ENCODE assay signal across 8 mouse cellular contexts in the genomic region with DNA sequence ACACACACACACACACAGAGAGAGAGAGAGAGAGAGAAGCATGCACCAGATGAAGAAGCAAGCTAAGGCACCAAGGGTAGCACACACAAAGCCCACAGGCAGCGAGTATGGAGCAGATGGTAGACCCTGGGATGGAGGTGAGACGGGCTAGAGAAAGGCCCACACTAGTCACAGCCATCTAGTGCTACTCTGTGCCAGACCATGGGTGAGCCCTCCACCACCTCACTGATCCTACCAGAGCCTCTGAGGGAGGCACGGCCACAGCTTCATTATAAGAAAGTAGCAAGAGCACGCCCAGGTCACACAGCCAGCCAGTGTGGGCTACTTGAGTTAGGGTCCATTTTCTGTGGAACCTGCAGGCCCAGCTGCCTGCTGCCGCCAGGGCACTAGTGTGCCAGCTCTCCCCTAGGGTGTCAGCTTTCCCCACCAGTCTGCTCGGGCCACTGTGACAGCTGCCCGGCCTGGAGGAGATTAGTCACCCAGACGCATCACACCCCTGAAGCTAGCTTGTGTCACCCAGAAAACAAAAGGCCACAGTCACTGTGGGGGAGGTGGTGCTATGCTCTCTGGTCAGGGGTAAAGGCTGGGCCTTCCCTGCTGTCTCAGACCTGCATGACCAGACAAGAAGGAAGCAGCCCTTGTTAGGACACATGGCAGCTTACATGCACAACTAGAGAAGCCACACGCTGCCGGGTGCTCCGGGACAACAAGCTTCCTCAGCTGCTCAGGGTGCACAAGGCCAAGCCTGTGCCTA. TPM values are rescaled to one million over a fixed set of nuclear protein-coding genes. Genes with fewer than 3 reads are reported as not detected.
DNase-seq lines count a peak whose midpoint lies in the region; ATAC-seq and TF ChIP-seq lines count a peak whose summit lies in the region.

No protein-coding gene starts in this region.

- TF ChIP-seq CTCF in layer of hippocampus, adult 2 months (conservative IDR thresholded peaks at IDR 0.05), result no peak

- peak overlapping the region; percentile 19 for H3K4me3 ChIP-seq in layer of hippocampus, adult 2 months
- H3K4me3 ChIP-seq in forebrain, embryonic 15.5 days, result no peak overlapping the region
- H3K4me3 ChIP-seq in megakaryocyte, embryonic 14.5 days (replicated peaks), result peak overlapping the region; percentile 93

- no peak for DNase-seq in layer of hippocampus, adult 2 months (ENCODE audit: low spot score in 2 of 2)
- no peak for DNase-seq in layer of hippocampus, postnatal 25 days (ENCODE audit: extremely low spot score in 1 of 2, low spot score in 1 of 2)
- DNase-seq in adrenal gland, postnatal 25 days, result peak; percentile 50
- peak; percentile 43 for DNase-seq in induced T-regulatory cell, adult 2 months (ENCODE audit: low read depth)
- DNase-seq in right cerebral cortex, adult 18-20 months, result no peak
- DNase-seq in kidney, postnatal 25 days, result no peak

- WGBS in forebrain, embryonic 15.5 days, result 57% methylated on average over 11 of the region's 11 CpGs

- no peak overlapping the region for H3K4me2 ChIP-seq in forebrain, embryonic 15.5 days (replicated peaks)

- peak overlapping the region; percentile 93 for H3K27ac ChIP-seq in layer of hippocampus, adult 2 months
- H3K27ac ChIP-seq in forebrain, embryonic 15.5 days (replicated peaks), result peak overlapping the region; percentile 58

- H3K4me1 ChIP-seq in forebrain, embryonic 15.5 days, result peaks cover 48% of the 10 kb centered on the region
- peaks cover 100% of the 10 kb centered on the region for H3K4me1 ChIP-seq in megakaryocyte, embryonic 14.5 days

- no peaks in the 10 kb centered on the region for H3K27me3 ChIP-seq in forebrain, embryonic 15.5 days
- H3K27me3 ChIP-seq in megakaryocyte, embryonic 14.5 days (replicated peaks), result no peaks in the 10 kb centered on the region

- no peak for ATAC-seq in forebrain, embryonic 15.5 days (replicated peaks)

- H3K36me3 ChIP-seq in forebrain, embryonic 15.5 days, result no peaks in the 10 kb centered on the region
- peaks cover 63% of the 10 kb centered on the region for H3K36me3 ChIP-seq in megakaryocyte, embryonic 14.5 days (replicated peaks; ENCODE audit: low read length)

- H3K9ac ChIP-seq in forebrain, embryonic 15.5 days (replicated peaks), result no peak overlapping the region

- no peaks in the 10 kb centered on the region for H3K9me3 ChIP-seq in forebrain, embryonic 15.5 days
- H3K9me3 ChIP-seq in megakaryocyte, embryonic 14.5 days, result no peaks in the 10 kb centered on the region

RNA-seq across cellular contexts. Expression of gene Gm9821, which starts 2.1 kb away (rescaled TPM):
- not detected for total RNA-seq in layer of hippocampus, adult 2 months (2021)
- not detected for total RNA-seq in layer of hippocampus, postnatal 25 days (2021)
- not detected in 2 replicates for total RNA-seq in adrenal gland, postnatal 25 days (2021)
- polyA plus RNA-seq in forebrain, embryonic 15.5 days (2015; fragmentation: Nextera tagmentation; extraction: Ambion mirVana), result 0.15 and 0.32 TPM in 2 replicates
- polyA plus RNA-seq in megakaryocyte, embryonic 14.5 days (2012; ENCODE audit: insufficient read depth, low replicate concordance), result not detected in 2 replicates

RNA-seq across cellular contexts. Expression of gene Mdk, which starts 15.5 kb away (rescaled TPM):
- 10 to 100 TPM; 25.3 to 31.9 TPM for total RNA-seq in layer of hippocampus, adult 2 months (2021)
- total RNA-seq in layer of hippocampus, postnatal 25 days (2021), result 10 to 100 TPM; 25.5 to 33.2 TPM
- 3.5 and 5.8 TPM in 2 replicates for total RNA-seq in adrenal gland, postnatal 25 days (2021)
- 347 and 357 TPM in 2 replicates for polyA plus RNA-seq in forebrain, embryonic 15.5 days (2015; fragmentation: Nextera tagmentation; extraction: Ambion mirVana)
- polyA plus RNA-seq in megakaryocyte, embryonic 14.5 days (2012; ENCODE audit: insufficient read depth, low replicate concordance), result 45.5 and 59.2 TPM in 2 replicates

RNA-seq across cellular contexts. Expression of gene Chrm4, which starts 20.5 kb away (rescaled TPM):
- 10 to 100 TPM; 22.1 to 26.0 TPM for total RNA-seq in layer of hippocampus, adult 2 months (2021)
- 10 to 100 TPM; 21.5 to 26.1 TPM for total RNA-seq in layer of hippocampus, postnatal 25 days (2021)
- total RNA-seq in adrenal gland, postnatal 25 days (2021), result 0.94 and 1.7 TPM in 2 replicates
- polyA plus RNA-seq in forebrain, embryonic 15.5 days (2015; fragmentation: Nextera tagmentation; extraction: Ambion mirVana), result 1.5 and 1.8 TPM in 2 replicates
- 0.92 and 2.8 TPM in 2 replicates for polyA plus RNA-seq in megakaryocyte, embryonic 14.5 days (2012; ENCODE audit: insufficient read depth, low replicate concordance)

RNA-seq across cellular contexts. Expression of gene Dgkz, which starts 28.1 kb away (rescaled TPM):
- 100 to 1,000 TPM; 513 to 526 TPM for total RNA-seq in layer of hippocampus, adult 2 months (2021)
- 100 to 1,000 TPM; 479 to 537 TPM for total RNA-seq in layer of hippocampus, postnatal 25 days (2021)
- 42.2 and 61.5 TPM in 2 replicates for total RNA-seq in adrenal gland, postnatal 25 days (2021)
- 27.6 and 28.2 TPM in 2 replicates for polyA plus RNA-seq in forebrain, embryonic 15.5 days (2015; fragmentation: Nextera tagmentation; extraction: Ambion mirVana)
- 303 and 682 TPM in 2 replicates for polyA plus RNA-seq in megakaryocyte, embryonic 14.5 days (2012; ENCODE audit: insufficient read depth, low replicate concordance)

Comparison
In these comparisons a context has a peak if more than half of its experiments do, and no peak if none do; other contexts are left out.
1. DNase-seq: peak in adrenal gland, postnatal 25 days (single experiment) and induced T-regulatory cell, adult 2 months (single experiment); none in layer of hippocampus, adult 2 months (0 of 2), layer of hippocampus, postnatal 25 days (0 of 2), right cerebral cortex, adult 18-20 months (single experiment) and kidney, postnatal 25 days (0 of 2).